Mouse (Mus musculus) CH12.LX (cell line): ENCODE data around the gene Bscl2. TPM values are rescaled to one million over a fixed set of nuclear protein-coding genes. Genes with fewer than 3 reads are reported as not detected.

Experiments used
- DNase-seq: peaks from one replicate; pipeline ENCODE4 v3.0.0-alpha.2; 2013; ENCODE audit errors: extremely low read depth
- H3K27ac ChIP-seq: 2 replicates; pipeline ENCODE4 v1.5.1; 2012; ENCODE audit warnings: low read depth, mild to moderate bottlenecking, control low read depth, moderate library complexity; ENCODE audit not compliant: insufficient read depth
- H3K27me3 ChIP-seq: replicated peaks from 2 replicates; pipeline ENCODE3; 2012; ENCODE audit warnings: inconsistent platforms
- H3K36me3 ChIP-seq, 2 experiments: replicated peaks in 1 of 2; 2 replicates each; pipeline versions ENCODE3 to v1.6.1; 2012; ENCODE audit warnings: inconsistent platforms in 1 of 2, low read length in 1 of 2, mild to moderate bottlenecking in 1 of 2, mixed read lengths in 1 of 2, moderate library complexity in 1 of 2; ENCODE audit not compliant: control insufficient read depth in 1 of 2, insufficient read depth in 1 of 2
- H3K4me1 ChIP-seq, 2 experiments: 2 replicates each; pipeline ENCODE4 v1.6.1; 2012; ENCODE audit warnings: inconsistent platforms in 1 of 2, moderate library complexity in 1 of 2; ENCODE audit not compliant: insufficient read depth in 2 of 2, control insufficient read depth in 1 of 2
- H3K4me2 ChIP-seq: 2 replicates; pipeline ENCODE4 v1.6.1; 2012; ENCODE audit warnings: low read depth, mild to moderate bottlenecking, control low read depth; ENCODE audit not compliant: poor library complexity, insufficient read depth, severe bottlenecking
- H3K4me3 ChIP-seq, 3 experiments: fragments of 150-350 bp in 1 of 3; sonication (generic) in 1 of 3; replicated peaks in 1 of 3; 2 replicates each; pipeline versions ENCODE3 to v1.5.1; 2011 to 2012; ENCODE audit warnings: low read depth in 2 of 3, low read length in 2 of 3, mild to moderate bottlenecking in 2 of 3, moderate library complexity in 2 of 3, control low read depth in 1 of 3, improper control_type of control experiment in 1 of 3, inconsistent platforms in 1 of 3, mixed read lengths in 1 of 3; ENCODE audit not compliant: poor library complexity in 1 of 3
- H3K79me2 ChIP-seq: replicated peaks from 2 replicates; pipeline ENCODE4 v1.6.1; 2012; ENCODE audit warnings: mild to moderate bottlenecking, moderate library complexity; ENCODE audit not compliant: control insufficient read depth, poor library complexity, insufficient read depth, severe bottlenecking; ENCODE audit errors: extremely low read depth
- H3K9ac ChIP-seq: 2 replicates; pipeline ENCODE4 v1.6.1; 2012; ENCODE audit warnings: low read depth, mild to moderate bottlenecking, control low read depth, moderate library complexity; ENCODE audit not compliant: insufficient read depth
- H3K9me3 ChIP-seq: replicated peaks from 2 replicates; pipeline ENCODE3; 2012; ENCODE audit warnings: low read length, inconsistent platforms, mixed read lengths
- BHLHE40 ChIP-seq: IDR thresholded peaks from 2 replicates; pipeline ENCODE4 v1.6.1; 2011; ENCODE audit warnings: mild to moderate bottlenecking, low read depth, low read length, improper control_type of control experiment
- CHD1 ChIP-seq: IDR thresholded peaks from 2 replicates; pipeline ENCODE4 v1.6.1; 2012; ENCODE audit warnings: low read depth, low read length, improper control_type of control experiment, inconsistent platforms
- CHD2 ChIP-seq: IDR thresholded peaks from 2 replicates; pipeline ENCODE4 v1.6.1; 2011; ENCODE audit warnings: low read length, improper control_type of control experiment
- E2F4 ChIP-seq: IDR thresholded peaks from 2 replicates; pipeline ENCODE4 v1.6.1; 2011; ENCODE audit warnings: low read depth, low read length, improper control_type of control experiment; ENCODE audit not compliant: insufficient replicate concordance
- ELF1 ChIP-seq: IDR thresholded peaks from 2 replicates; pipeline ENCODE4 v1.6.1; 2014; ENCODE audit warnings: low read depth, mild to moderate bottlenecking, inconsistent platforms, low read length, improper control_type of control experiment
- ETS1 ChIP-seq: conservative IDR thresholded peaks from 2 replicates; pipeline ENCODE4 v1.6.1; 2012; ENCODE audit warnings: low read depth, mild to moderate bottlenecking, inconsistent platforms, low read length, improper control_type of control experiment, moderate library complexity
- GABPA ChIP-seq: IDR thresholded peaks from 2 replicates; pipeline ENCODE4 v1.6.1; 2012; ENCODE audit warnings: low read depth, low read length, improper control_type of control experiment, inconsistent platforms; ENCODE audit not compliant: insufficient replicate concordance
- HCFC1 ChIP-seq: IDR thresholded peaks from 2 replicates; pipeline ENCODE4 v1.6.1; 2012; ENCODE audit warnings: low read depth, mild to moderate bottlenecking, inconsistent platforms, low read length, improper control_type of control experiment
- IRF4 ChIP-seq: IDR thresholded peaks from 2 replicates; pipeline ENCODE4 v1.6.1; 2014; ENCODE audit warnings: low read depth, mild to moderate bottlenecking, inconsistent platforms, low read length, improper control_type of control experiment
- JUND ChIP-seq: conservative IDR thresholded peaks from 2 replicates; pipeline ENCODE4 v1.6.1; 2011; ENCODE audit warnings: low read depth, low read length, improper control_type of control experiment
- KAT2A ChIP-seq: IDR thresholded peaks from 2 replicates; pipeline ENCODE4 v1.6.1; 2012; ENCODE audit warnings: low read length, improper control_type of control experiment, inconsistent platforms; ENCODE audit not compliant: insufficient replicate concordance
- MAX ChIP-seq: IDR thresholded peaks from 2 replicates; pipeline ENCODE4 v1.6.1; 2011; ENCODE audit warnings: low read length, improper control_type of control experiment
- MAZ ChIP-seq: IDR thresholded peaks from 2 replicates; pipeline ENCODE4 v1.6.1; 2012; ENCODE audit warnings: low read depth, mild to moderate bottlenecking, inconsistent platforms, low read length, improper control_type of control experiment, moderate library complexity
- MEF2A ChIP-seq: IDR thresholded peaks from 2 replicates; pipeline ENCODE4 v1.6.1; 2014; ENCODE audit warnings: low read depth, mild to moderate bottlenecking, inconsistent platforms, low read length, improper control_type of control experiment, borderline replicate concordance
- MXI1 ChIP-seq: IDR thresholded peaks from 2 replicates; pipeline ENCODE4 v1.6.1; 2011; ENCODE audit warnings: mild to moderate bottlenecking, low read depth, low read length, improper control_type of control experiment
- MYC ChIP-seq: IDR thresholded peaks from 2 replicates; pipeline ENCODE4 v1.6.1; 2011; ENCODE audit warnings: low read depth, mild to moderate bottlenecking, improper control_type of control experiment, low read length
- NELFE ChIP-seq: IDR thresholded peaks from 2 replicates; pipeline ENCODE4 v1.6.1; 2011; ENCODE audit warnings: low read depth, low read length, improper control_type of control experiment
- NRF1 ChIP-seq: IDR thresholded peaks from 2 replicates; pipeline ENCODE4 v1.6.1; 2014; ENCODE audit warnings: low read depth, mild to moderate bottlenecking, inconsistent platforms, low read length, improper control_type of control experiment, moderate library complexity
- PAX5 ChIP-seq: IDR thresholded peaks from 2 replicates; pipeline ENCODE4 v1.6.1; 2012; ENCODE audit warnings: low read length, inconsistent platforms, mixed read lengths
- POLR2A ChIP-seq: IDR thresholded peaks from 2 replicates; pipeline ENCODE4 v1.6.1; 2011; ENCODE audit warnings: low read depth, mild to moderate bottlenecking, improper control_type of control experiment, low read length
- POLR2AphosphoS2 ChIP-seq: IDR thresholded peaks from 2 replicates; pipeline ENCODE4 v1.6.1; 2011; ENCODE audit warnings: low read depth, low read length, improper control_type of control experiment
- RAD21 ChIP-seq: IDR thresholded peaks from 2 replicates; pipeline ENCODE4 v1.6.1; 2011; ENCODE audit warnings: low read depth, mild to moderate bottlenecking, low read length, improper control_type of control experiment, moderate library complexity
- SMC3 ChIP-seq: IDR thresholded peaks from 2 replicates; pipeline ENCODE4 v1.6.1; 2011; ENCODE audit warnings: low read depth, low read length, improper control_type of control experiment
- TBP ChIP-seq: conservative IDR thresholded peaks from 2 replicates; pipeline ENCODE4 v1.6.1; 2011; ENCODE audit warnings: low read depth, low read length, improper control_type of control experiment
- TCF12 ChIP-seq: IDR thresholded peaks from 2 replicates; pipeline ENCODE4 v1.6.1; 2014; ENCODE audit warnings: low read depth, mild to moderate bottlenecking, inconsistent platforms, low read length, improper control_type of control experiment
- UBTF ChIP-seq: IDR thresholded peaks from 2 replicates; pipeline ENCODE4 v1.6.1; 2012; ENCODE audit warnings: low read depth, mild to moderate bottlenecking, inconsistent platforms, low read length, improper control_type of control experiment, moderate library complexity
- USF1 ChIP-seq: IDR thresholded peaks from 2 replicates; pipeline ENCODE4 v1.6.1; 2014; ENCODE audit warnings: low read depth, mild to moderate bottlenecking, inconsistent platforms, low read length, improper control_type of control experiment
- USF2 ChIP-seq: conservative IDR thresholded peaks from 2 replicates; pipeline ENCODE4 v1.6.1; 2011; ENCODE audit warnings: low read depth, low read length, improper control_type of control experiment
- ZC3H11A ChIP-seq: IDR thresholded peaks from 2 replicates; pipeline ENCODE4 v1.6.1; 2012; ENCODE audit warnings: low read depth, mild to moderate bottlenecking, inconsistent platforms, low read length, improper control_type of control experiment
- ZMIZ1 ChIP-seq: IDR thresholded peaks from 2 replicates; pipeline ENCODE4 v1.6.1; 2012; ENCODE audit warnings: low read depth, mild to moderate bottlenecking, inconsistent platforms, low read length, improper control_type of control experiment
- ZNF384 ChIP-seq: IDR thresholded peaks from 2 replicates; pipeline ENCODE4 v1.6.1; 2012; ENCODE audit warnings: low read depth, low read length, improper control_type of control experiment, inconsistent platforms
- dilution Hi-C: fragments of 300-500 bp; cut with MboI; formaldehyde crosslinking; loops from 2 replicates; pipeline ENCODE4 v1.14.3; 2020; ENCODE audit warnings: low sequenced_read_pairs; ENCODE audit not compliant: extremely low pct_unique_long_range_greater_than_20kb, extremely low pct_ligation_motif_present
- in situ Hi-C: fragments of 300-500 bp; cut with MboI; formaldehyde crosslinking; loops from 3 replicates; pipeline ENCODE4 v1.14.3; 2019; ENCODE audit warnings: low sequenced_read_pairs, low pct_ligation_motif_present, low pct_unique_long_range_greater_than_20kb, mixed read lengths
- polyA plus RNA-seq: library from polyadenylated mRNA; unstranded; fragments of >175 nt; gene quantifications from 2 replicates; pipeline ENCODE4 v1.2.1, GENCODE M21; 2012; ENCODE audit warnings: low read depth; ENCODE audit not compliant: insufficient read length
- total RNA-seq, 2 experiments: library from RNA; depleted of rRNA; stranded (reverse); fragments of 300-350 nt in 1 of 2; fragments of >200 nt in 1 of 2; gene quantifications; 2 replicates each; pipeline ENCODE4 v1.2.3; 2012 to 2014

The Bscl2 gene
- total and polyA plus RNA-seq, 3 experiments: 30.9 to 117 (median 51.6) TPM

GRCm38 (mm10) chr19:8875031-8875430 lies 37.8 kb downstream of the Bscl2 start:
- peaks cover 27 to 61% of the 10 kb centered on the region in 2 experiments for H3K36me3 ChIP-seq
- in situ Hi-C loops: no loop called here

GRCm38 (mm10) chr19:8880311-8881033 lies 43.2 kb downstream of the Bscl2 start, which contains the start of gene Uqcc3:
Uqcc3 (minus strand) TSS chr19:8880923.
- Histone ChIP-seq H3K36me3 (peaks cover 7 to 32% of the 10 kb centered on the region in 2 experiments), H3K27ac (peak within 1 kb of the TSS; percentile 77), H3K4me1 (peaks cover 0 to 16% of the 10 kb centered on the region in 2 experiments; a peak in 3 of 4 replicates), H3K4me2 (peak within 1 kb of the TSS; percentile 72), H3K79me2 (no peaks in the 10 kb centered on the region), H3K27me3 (no peaks in the 10 kb centered on the region), H3K4me3 (peak within 1 kb of the TSS; percentile 90 to 97 (median 95)), H3K9me3 (no peaks in the 10 kb centered on the region), H3K9ac (peak within 1 kb of the TSS; percentile 88)
- DNase-seq: peak; percentile 88
- dilution Hi-C loops: no loop called here
- in situ Hi-C loops: no loop called here
- peak; percentile 91 for TF ChIP-seq NELFE
- no peak for TF ChIP-seq JUND
- peak; percentile 43; the same call in 1 of the 2 replicates for TF ChIP-seq UBTF
- no peak for TF ChIP-seq ZC3H11A
- no peak for TF ChIP-seq CHD2
- TF ChIP-seq E2F4: no peak
- TF ChIP-seq ZNF384: peak; percentile 96
- TF ChIP-seq IRF4: peak; percentile 63
- TF ChIP-seq GABPA: 0 out of 2 replicates have a peak, but pooled peaks have one; percentile 17
- TF ChIP-seq BHLHE40: peak; percentile 100
- TF ChIP-seq MAX: peak; percentile 99
- TF ChIP-seq MXI1: peak; percentile 99
- TF ChIP-seq TCF12: peak; percentile 91
- peak; percentile 86 for TF ChIP-seq MAZ
- TF ChIP-seq MEF2A: peak; percentile 9; the same call in 1 of the 2 replicates
- TF ChIP-seq POLR2A: peak; percentile 87
- TF ChIP-seq SMC3: no peak
- peak; percentile 80 for TF ChIP-seq ELF1
- peak; percentile 58 for TF ChIP-seq USF1
- TF ChIP-seq HCFC1: peak; percentile 86
- TF ChIP-seq MYC: peak; percentile 98
- TF ChIP-seq CHD1: peak; percentile 86; the same call in 1 of the 2 replicates
- TF ChIP-seq USF2: no peak; the same call in 1 of the 2 replicates
- peak; percentile 56; the same call in 1 of the 2 replicates for TF ChIP-seq NRF1
- peak; percentile 86; the same call in 1 of the 2 replicates for TF ChIP-seq POLR2AphosphoS2
- TF ChIP-seq ZMIZ1: peak; percentile 83
- no peak for TF ChIP-seq RAD21
- peak; percentile 65 for TF ChIP-seq ETS1
- TF ChIP-seq KAT2A: peak; percentile 57; the same call in 1 of the 2 replicates
- TF ChIP-seq TBP: peak; percentile 90

More at GRCm38 (mm10) chr19:8875031-8875430, 37.8 kb downstream of the Bscl2 start:
- Histone ChIP-seq H3K4me1 (peaks cover 2 to 25% of the 10 kb centered on the region in 2 experiments; a peak in 3 of 4 replicates), H3K27ac (no peak overlapping the region), H3K79me2 (peaks cover 19% of the 10 kb centered on the region), H3K4me2 (no peak overlapping the region), H3K4me3 (no peak overlapping the region), H3K9me3 (no peaks in the 10 kb centered on the region), H3K27me3 (no peaks in the 10 kb centered on the region), H3K9ac (no peak overlapping the region)
- dilution Hi-C loops: no loop called here
- no peak for DNase-seq
- TF ChIP-seq PAX5 (no peak), USF1 (no peak), ZC3H11A (no peak), NELFE (no peak)
